Mouse (Mus musculus) adrenal gland, adult 2 months (tissue): ENCODE measurements around the gene Cdpf1. TPM values are rescaled to one million over a fixed set of nuclear protein-coding genes. Genes with fewer than 3 reads are reported as not detected.

ENCODE experiments used
- DNase-seq: peaks from one replicate; pipeline ENCODE4 v3.0.0; 2021
- polyA plus RNA-seq: library from polyadenylated mRNA; depleted of rRNA; stranded (reverse); fragments of >200 nt; gene quantifications from 2 replicates; pipeline ENCODE4 v1.2.3, GENCODE M21; 2012; rRNA removed
- total RNA-seq, 2 experiments: library from RNA; stranded (reverse); gene quantifications; 2 replicates each; pipeline ENCODE4 v1.2.3; 2021

Cdpf1 gene
- total and polyA plus RNA-seq, 3 experiments, result 22.5 to 56.0 (median 23.5) TPM

DNA sequence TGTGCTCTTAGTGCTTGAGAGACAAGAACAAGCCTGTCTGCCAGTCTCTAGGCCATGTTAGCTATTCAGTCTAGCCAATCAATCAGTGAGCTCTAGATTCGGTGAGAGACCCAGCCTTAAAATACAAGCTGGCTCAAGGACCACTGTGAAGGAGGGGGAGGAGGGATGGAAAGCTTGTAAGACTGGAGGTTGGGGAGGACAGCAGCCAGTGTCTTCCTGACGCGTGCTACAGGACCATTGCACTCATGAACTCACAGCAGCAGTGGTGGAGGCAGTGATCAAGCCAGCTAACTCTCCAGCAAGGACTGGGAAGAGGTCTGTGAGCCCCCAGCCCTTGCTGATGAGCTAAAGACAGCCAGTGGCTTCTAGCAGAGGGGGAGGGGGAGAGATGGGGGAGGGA is 46.5 kb downstream of the Cdpf1 start:
- DNase-seq, result no peak

GRCm38 (mm10) chr15:85762761-85763160 is 48.7 kb downstream of the Cdpf1 start:
- DNase-seq, result no peak

DNA sequence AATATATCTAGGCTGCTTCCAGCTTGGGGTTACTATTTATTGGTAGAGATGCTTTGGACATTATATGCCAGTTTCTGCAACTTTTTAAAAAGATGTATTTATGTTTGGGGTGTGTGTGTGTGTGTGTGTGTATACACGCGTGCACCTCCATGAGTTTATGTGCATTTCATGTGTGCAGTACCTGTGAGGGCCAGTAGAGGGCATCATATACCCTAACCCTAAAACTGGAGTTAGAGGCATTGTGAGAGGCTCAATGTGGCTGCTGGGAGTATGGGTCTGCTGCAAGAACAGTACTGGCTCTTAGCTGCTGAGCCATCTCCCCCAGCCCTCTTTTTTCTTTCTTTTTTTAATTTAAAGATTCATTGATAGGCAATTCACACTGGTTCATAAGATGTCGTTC is 53.7 kb downstream of the Cdpf1 start:
- DNase-seq, result no peak

Other genes with a start within 250 kb of the Cdpf1 start
- gene Wnt7b, start 229.2 kb downstream of the Cdpf1 start, total RNA-seq, result 1 to 10 TPM in 1 of 2 experiments, under 1 TPM in 1; 0.86 to 1.2 TPM
- 1.0 and 1.1 TPM in 2 replicates for gene Wnt7b, start 229.2 kb downstream of the Cdpf1 start, polyA plus RNA-seq
- gene Ppara, start 76.7 kb downstream of the Cdpf1 start, total RNA-seq, result 10 to 100 TPM; 37.2 to 48.9 TPM
- 6.3 and 8.5 TPM in 2 replicates for gene Ppara, start 76.7 kb downstream of the Cdpf1 start, polyA plus RNA-seq
- under 1 TPM; 0.20 to 0.69 TPM for gene Pkdrej, start 10.0 kb upstream of the Cdpf1 start, total RNA-seq
- gene Pkdrej, start 10.0 kb upstream of the Cdpf1 start, polyA plus RNA-seq, result 0.08 and 0.11 TPM in 2 replicates
- gene Ttc38, start 20.6 kb upstream of the Cdpf1 start, total RNA-seq, result 10 to 100 TPM; 17.0 to 18.9 TPM
- gene Ttc38, start 20.6 kb upstream of the Cdpf1 start, polyA plus RNA-seq, result 6.5 and 10.6 TPM in 2 replicates
- gene Gtse1, start 48.0 kb upstream of the Cdpf1 start, total RNA-seq, result 1 to 10 TPM in 1 of 2 experiments, under 1 TPM in 1; 0.66 to 1.1 TPM
- gene Gtse1, start 48.0 kb upstream of the Cdpf1 start, polyA plus RNA-seq, result 2.0 and 2.9 TPM in 2 replicates
- 10 to 100 TPM; 19.8 to 27.6 TPM for gene Trmu, start 67.6 kb upstream of the Cdpf1 start, total RNA-seq
- gene Trmu, start 67.6 kb upstream of the Cdpf1 start, polyA plus RNA-seq, result 9.8 and 16.1 TPM in 2 replicates
- 1 to 10 TPM; 4.7 to 7.7 TPM for gene Celsr1, start 222.1 kb upstream of the Cdpf1 start, total RNA-seq
- 1.2 and 1.8 TPM in 2 replicates for gene Celsr1, start 222.1 kb upstream of the Cdpf1 start, polyA plus RNA-seq
- 10 to 100 TPM; 13.8 to 19.5 TPM for gene Gramd4, start 246.0 kb upstream of the Cdpf1 start, total RNA-seq
- gene Gramd4, start 246.0 kb upstream of the Cdpf1 start, polyA plus RNA-seq, result 10.5 and 11.3 TPM in 2 replicates